Mouse (Mus musculus) testis, adult 2 months (tissue): ENCODE data around the gene Tmem204. TPM values are rescaled to one million over a fixed set of nuclear protein-coding genes. Genes with fewer than 3 reads are reported as not detected.

Source experiments
- H3K27ac ChIP-seq: fragments of 200-500 bp; 2 replicates; pipeline ENCODE4 v1.5.1; 2012; ENCODE audit warnings: low read depth, low read length; ENCODE audit not compliant: control insufficient read depth, insufficient read depth
- H3K27me3 ChIP-seq: fragments of 200-500 bp; 2 replicates; pipeline ENCODE4 v1.6.1; 2012; ENCODE audit warnings: mild to moderate bottlenecking, low read length, moderate library complexity; ENCODE audit not compliant: control insufficient read depth, insufficient read depth
- H3K36me3 ChIP-seq: fragments of 200-500 bp; 2 replicates; pipeline ENCODE4 v1.6.1; 2012; ENCODE audit warnings: mild to moderate bottlenecking, low read length; ENCODE audit not compliant: control insufficient read depth, insufficient read depth
- H3K4me1 ChIP-seq: fragments of 200-500 bp; 2 replicates; pipeline ENCODE4 v1.6.1; 2012; ENCODE audit warnings: low read length; ENCODE audit not compliant: control insufficient read depth, insufficient read depth
- H3K4me3 ChIP-seq: fragments of 200-500 bp; 2 replicates; pipeline ENCODE4 v1.5.1; 2012; ENCODE audit warnings: low read depth, mild to moderate bottlenecking, low read length, moderate library complexity, mixed read lengths; ENCODE audit not compliant: control insufficient read depth
- CTCF ChIP-seq: fragments of 200-500 bp; IDR thresholded peaks from 2 replicates; pipeline ENCODE4 v1.5.1; 2012; ENCODE audit warnings: low read depth, mild to moderate bottlenecking, inconsistent platforms, low read length, moderate library complexity; ENCODE audit not compliant: control insufficient read depth, insufficient read depth, insufficient replicate concordance
- POLR2A ChIP-seq: fragments of 200-500 bp; IDR thresholded peaks from 2 replicates; pipeline ENCODE4 v1.6.1; 2012; ENCODE audit warnings: low read depth, mild to moderate bottlenecking, inconsistent platforms, low read length, moderate library complexity; ENCODE audit not compliant: control insufficient read depth
- polyA plus RNA-seq: library from polyadenylated mRNA; depleted of rRNA; stranded (reverse); fragments of >200 nt; gene quantifications from 2 replicates; pipeline ENCODE4 v1.2.3, GENCODE M21; 2012

Gene Tmem204
- polyA plus RNA-seq, 1 experiment, result 5.2 TPM

DNA sequence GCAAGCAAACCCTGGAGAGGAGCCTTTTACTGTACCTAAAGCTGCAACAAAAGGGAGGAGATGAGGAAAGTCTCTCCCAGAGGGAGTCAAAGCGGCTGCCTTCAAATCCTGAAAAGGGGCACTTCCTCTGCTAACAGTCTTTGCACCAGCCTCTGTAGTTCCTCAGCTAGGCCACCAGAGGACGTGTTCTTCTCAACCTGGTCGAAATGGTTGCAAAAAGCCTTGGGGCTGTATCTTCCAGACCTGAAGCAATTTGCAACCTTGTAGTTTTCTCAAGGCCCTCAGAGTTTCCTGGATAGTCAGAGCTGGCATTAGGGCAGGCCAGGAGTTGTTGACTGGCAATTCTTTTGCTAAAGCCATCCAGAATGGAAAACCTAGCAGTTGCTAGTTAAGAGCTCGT lies 33.9 kb upstream of the Tmem204 start:
- Histone ChIP-seq H3K27me3 (no peaks in the 10 kb centered on the region), H3K4me1 (peaks cover 10% of the 10 kb centered on the region), H3K27ac (no peak overlapping the region; the same call in 1 of the 2 replicates), H3K4me3 (no peak overlapping the region), H3K36me3 (no peaks in the 10 kb centered on the region)
- TF ChIP-seq POLR2A, result no peak
- peak; percentile 49; the same call in 1 of the 2 replicates for TF ChIP-seq CTCF

DNA sequence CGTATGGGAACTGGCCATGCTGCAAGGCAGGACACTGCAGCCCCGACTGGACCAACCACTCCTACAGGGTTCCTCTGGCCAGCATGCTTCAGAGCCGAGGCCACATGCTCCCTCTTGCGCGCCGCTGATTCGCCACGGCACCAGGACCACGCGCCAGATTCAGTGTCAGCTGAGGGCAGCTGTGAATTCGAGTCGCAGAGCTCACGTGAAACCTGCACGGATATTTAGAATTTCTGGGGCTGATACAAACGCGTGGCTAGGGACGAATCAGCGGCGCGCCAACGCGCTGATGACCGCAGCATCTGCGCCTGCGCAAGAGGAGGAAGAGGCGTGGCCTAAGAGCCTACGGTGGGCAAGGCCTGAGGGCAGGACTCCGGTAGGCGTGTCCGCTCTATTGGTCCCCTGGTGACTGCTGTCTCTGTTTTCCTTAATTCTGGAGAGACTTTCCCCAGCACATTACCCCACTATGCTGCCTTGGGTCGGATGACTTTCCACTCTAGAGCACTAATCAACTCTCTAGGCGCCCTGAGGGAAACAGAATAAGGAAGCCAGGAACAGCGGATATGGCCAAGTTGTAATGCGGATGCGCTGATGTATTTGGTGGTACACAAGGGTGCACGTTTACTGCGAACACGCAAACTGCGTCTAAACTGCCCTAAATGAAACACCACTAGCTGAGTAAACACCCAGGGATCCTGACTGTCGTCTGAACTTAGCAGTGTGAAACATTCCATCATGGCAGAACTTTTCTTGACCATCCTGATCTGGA lies 32.5 kb upstream of the Tmem204 start, which contains the start of gene Telo2:
Telo2 (minus strand) TSS at position 304 of the 769 bp plus-strand sequence.
- Histone ChIP-seq H3K4me1 (peaks cover 10% of the 10 kb centered on the region), H3K27me3 (no peaks in the 10 kb centered on the region), H3K27ac (peak within 1 kb of the TSS; percentile 89), H3K4me3 (peak within 1 kb of the TSS; percentile 89), H3K36me3 (no peaks in the 10 kb centered on the region)
- no peak for TF ChIP-seq CTCF
- peak; percentile 98 for TF ChIP-seq POLR2A

DNA sequence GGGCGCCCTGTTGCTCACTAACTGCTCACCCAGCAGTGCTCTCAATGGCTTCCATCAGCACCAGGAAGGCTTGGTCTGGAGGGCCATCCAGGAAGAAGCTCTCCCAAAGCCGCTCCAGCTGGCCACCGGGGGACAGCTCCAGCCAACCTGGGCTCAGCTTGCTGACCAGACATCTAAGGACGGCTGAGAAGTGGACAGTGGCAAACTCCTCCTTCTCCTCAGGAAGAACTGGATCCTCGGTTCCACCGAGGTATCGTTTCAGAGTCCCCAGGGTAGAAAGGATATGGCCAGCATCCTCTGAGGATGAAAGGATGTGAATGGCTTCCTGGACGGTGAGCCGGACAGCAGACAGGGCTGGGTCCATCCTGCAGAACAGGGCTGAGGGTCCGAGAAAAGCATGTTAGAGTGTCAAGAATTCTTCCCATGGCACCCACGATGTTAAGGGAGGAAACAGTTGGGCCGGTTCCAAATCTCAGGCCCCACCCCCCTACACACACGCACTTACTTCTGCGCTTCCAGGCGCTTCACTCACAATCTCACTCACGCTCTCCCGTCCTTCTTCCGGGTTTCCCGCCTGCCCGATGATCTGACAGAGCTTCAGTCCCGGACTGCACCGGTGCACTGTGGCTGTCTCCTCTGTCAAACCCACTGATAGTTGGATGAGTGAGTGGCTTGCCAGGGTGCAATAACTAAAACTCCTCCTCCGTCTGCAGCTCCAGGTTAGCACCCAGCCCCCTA lies 31.7 kb upstream of the Tmem204 start:
- TF ChIP-seq POLR2A (no peak), CTCF (no peak)
- Histone ChIP-seq H3K36me3 (no peaks in the 10 kb centered on the region), H3K27ac (peak overlapping the region; percentile 89), H3K4me1 (peaks cover 10% of the 10 kb centered on the region), H3K4me3 (peak overlapping the region; percentile 89), H3K27me3 (no peaks in the 10 kb centered on the region)

DNA sequence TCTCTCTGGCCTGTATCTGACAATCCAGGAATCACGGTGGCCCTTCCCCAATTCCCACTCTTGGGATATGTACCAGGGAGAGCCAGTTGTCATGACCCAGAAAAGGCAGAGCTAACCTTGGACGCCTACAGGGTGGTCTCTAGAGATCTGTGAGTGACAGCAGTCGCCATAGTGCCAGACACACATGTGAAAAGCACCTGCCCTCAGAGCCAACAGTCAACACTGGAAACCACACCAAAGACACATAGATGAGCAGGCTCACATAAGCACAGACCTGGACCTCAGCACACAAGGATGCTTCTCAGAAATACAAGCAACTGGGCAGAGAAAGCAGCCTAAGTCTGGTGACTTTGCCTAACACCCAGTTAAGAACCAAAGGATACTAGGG lies 29.0 kb upstream of the Tmem204 start:
- Histone ChIP-seq H3K27ac (no peak overlapping the region), H3K36me3 (no peaks in the 10 kb centered on the region)

GRCm38 (mm10) chr17:25111739-25112422 lies 28.5 kb upstream of the Tmem204 start:
- Histone ChIP-seq H3K36me3 (no peaks in the 10 kb centered on the region), H3K4me3 (no peak overlapping the region), H3K4me1 (peaks cover 10% of the 10 kb centered on the region), H3K27ac (no peak overlapping the region), H3K27me3 (no peaks in the 10 kb centered on the region)
- TF ChIP-seq POLR2A (no peak), CTCF (no peak)

More for the DNA sequence above, 29.0 kb upstream of the Tmem204 start:
- Histone ChIP-seq H3K27me3 (no peaks in the 10 kb centered on the region), H3K4me1 (peaks cover 10% of the 10 kb centered on the region), H3K4me3 (no peak overlapping the region)
- TF ChIP-seq CTCF (no peak), POLR2A (no peak)

DNA sequence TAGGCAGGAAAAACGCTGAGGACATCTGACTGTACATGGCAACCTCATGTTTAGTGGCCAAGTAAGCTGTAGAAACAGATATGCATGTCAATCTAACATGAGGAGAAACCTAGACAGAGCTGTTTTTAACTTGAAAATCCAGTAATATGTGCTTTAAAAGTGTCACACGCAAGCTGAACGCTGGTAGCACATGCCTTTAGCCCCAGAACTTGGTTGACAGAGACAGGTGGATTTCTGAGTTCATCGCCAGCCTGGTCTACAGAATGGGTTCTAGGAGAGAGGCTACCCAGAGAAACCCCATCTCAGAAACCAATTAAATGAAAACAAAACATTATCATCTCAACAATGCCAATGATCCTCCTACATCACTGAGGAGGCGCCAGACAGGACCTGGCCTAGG lies 27.8 kb upstream of the Tmem204 start:
- TF ChIP-seq POLR2A (no peak), CTCF (no peak)
- Histone ChIP-seq H3K27ac (no peak overlapping the region), H3K4me3 (no peak overlapping the region), H3K36me3 (no peaks in the 10 kb centered on the region), H3K4me1 (peaks cover 10% of the 10 kb centered on the region), H3K27me3 (no peaks in the 10 kb centered on the region)

GRCm38 (mm10) chr17:25110590-25110989 lies 27.2 kb upstream of the Tmem204 start:
- peaks cover 10% of the 10 kb centered on the region for H3K4me1 ChIP-seq
- no peak overlapping the region for H3K27ac ChIP-seq
- no peak for TF ChIP-seq CTCF
- TF ChIP-seq POLR2A, result no peak
- H3K27me3 ChIP-seq, result no peaks in the 10 kb centered on the region
- no peaks in the 10 kb centered on the region for H3K36me3 ChIP-seq
- no peak overlapping the region for H3K4me3 ChIP-seq
